ENCODE assay signal across 26 mouse cellular contexts in genomic region chr1:187694865-187695264, GRCm38 (mm10).
DNase-seq lines count a peak whose midpoint lies in the region; ATAC-seq and TF ChIP-seq lines count a peak whose summit lies in the region.
"Had no signal": no experiment of that assay in that cellular context is flagged by ENCODE, and none has a peak within 500 bp of the region (broad histone marks: within the 10 kb centered on the region; RNA-seq: fewer than 3 reads in every experiment).

No protein-coding gene starts in this region.

- H3K27ac ChIP-seq in forebrain, embryonic 14.5 days (ENCODE audit: low read depth, low read length): no peak overlapping the region
- H3K27ac ChIP-seq in forebrain, embryonic 11.5 days (ENCODE audit: low read depth, low read length): no peak overlapping the region
- no peak overlapping the region for H3K27ac ChIP-seq in forebrain, postnatal 0 days (ENCODE audit: low read depth, low read length)
- no peak overlapping the region for H3K27ac ChIP-seq in heart, embryonic 11.5 days (ENCODE audit: low read depth, low read length)
- H3K27ac ChIP-seq: heart, adult 2 months; heart, embryonic 13.5 days; hindbrain, embryonic 14.5 days; hindbrain, postnatal 0 days had no signal

- H3K4me3 ChIP-seq in forebrain, embryonic 14.5 days (ENCODE audit: low read depth, low read length): no peak overlapping the region
- H3K4me3 ChIP-seq in forebrain, embryonic 11.5 days (ENCODE audit: low read depth, low read length): no peak overlapping the region
- H3K4me3 ChIP-seq in forebrain, postnatal 0 days (ENCODE audit: low read depth, low read length): no peak overlapping the region
- no peak overlapping the region for H3K4me3 ChIP-seq in heart, embryonic 11.5 days (ENCODE audit: low read depth, low read length)
- H3K4me3 ChIP-seq: heart, adult 2 months; heart, embryonic 13.5 days had no signal

- no peak for TF ChIP-seq CTCF in forebrain, postnatal 0 days (IDR thresholded peaks at IDR 0.05; ENCODE audit: low read depth)

- no peak overlapping the region for H3K4me2 ChIP-seq in forebrain, embryonic 14.5 days (ENCODE audit: low read length)
- no peak overlapping the region for H3K4me2 ChIP-seq in forebrain, embryonic 11.5 days (ENCODE audit: low read depth, low read length, severe bottlenecking)
- no peak overlapping the region for H3K4me2 ChIP-seq in forebrain, postnatal 0 days (ENCODE audit: low read depth)
- no peak overlapping the region for H3K4me2 ChIP-seq in heart, embryonic 11.5 days
- H3K4me2 ChIP-seq: heart, embryonic 13.5 days; hindbrain, embryonic 14.5 days had no signal

- no peaks in the 10 kb centered on the region for H3K9me3 ChIP-seq in forebrain, embryonic 14.5 days (replicated peaks; ENCODE audit: control insufficient read depth, low read length)
- H3K9me3 ChIP-seq in forebrain, embryonic 11.5 days (ENCODE audit: control insufficient read depth, low read length): no peaks in the 10 kb centered on the region
- H3K9me3 ChIP-seq in forebrain, postnatal 0 days (ENCODE audit: low read length): no peaks in the 10 kb centered on the region
- H3K9me3 ChIP-seq in heart, embryonic 11.5 days (replicated peaks; ENCODE audit: control insufficient read depth, low read length): no peaks in the 10 kb centered on the region
- H3K9me3 ChIP-seq: heart, embryonic 13.5 days had no signal

- whole genome bisulfite sequencing in forebrain, embryonic 14.5 days: 46% methylated on average over 4 of the region's 4 CpGs
- 64% methylated on average over 4 of the region's 4 CpGs for WGBS in forebrain, embryonic 11.5 days
- 33% methylated on average over 4 of the region's 4 CpGs for WGBS in forebrain, postnatal 0 days
- 60% methylated on average over 4 of the region's 4 CpGs for WGBS in heart, embryonic 11.5 days (ENCODE audit: insufficient replicate concordance)

- H3K9ac ChIP-seq in forebrain, embryonic 14.5 days (ENCODE audit: low read length): no peak overlapping the region
- H3K9ac ChIP-seq in forebrain, embryonic 11.5 days (ENCODE audit: low read length): no peak overlapping the region
- no peak overlapping the region for H3K9ac ChIP-seq in forebrain, postnatal 0 days
- H3K9ac ChIP-seq in heart, embryonic 11.5 days (ENCODE audit: low read depth, low read length): no peak overlapping the region
- H3K9ac ChIP-seq: heart, embryonic 13.5 days; hindbrain, embryonic 14.5 days had no signal

- no peaks in the 10 kb centered on the region for H3K27me3 ChIP-seq in forebrain, embryonic 14.5 days (replicated peaks; ENCODE audit: control insufficient read depth, insufficient read depth, low read length)
- no peaks in the 10 kb centered on the region for H3K27me3 ChIP-seq in forebrain, embryonic 11.5 days (ENCODE audit: control insufficient read depth, insufficient read depth, low read length)
- no peaks in the 10 kb centered on the region for H3K27me3 ChIP-seq in forebrain, postnatal 0 days (ENCODE audit: insufficient read depth, low read length)
- no peaks in the 10 kb centered on the region for H3K27me3 ChIP-seq in heart, embryonic 11.5 days (ENCODE audit: control insufficient read depth, insufficient read depth, low read length)
- H3K27me3 ChIP-seq: CH12.LX; heart, embryonic 13.5 days; Patski had no signal

- no peak; the same call in 1 of the 2 replicates for ATAC-seq in forebrain, embryonic 14.5 days
- ATAC-seq in forebrain, embryonic 11.5 days (replicated peaks; ENCODE audit: low FRiP score): no peak
- ATAC-seq in forebrain, postnatal 0 days: peak; percentile 60
- no peak for ATAC-seq in heart, embryonic 11.5 days (replicated peaks; ENCODE audit: insufficient number of reproducible peaks, low FRiP score, low TSS enrichment)
- ATAC-seq: hindbrain, postnatal 0 days; inflammation-experienced regulatory T-cells, adult 6 months; intestine, embryonic 16.5 days; Patski had no signal

- no peaks in the 10 kb centered on the region for H3K36me3 ChIP-seq in forebrain, embryonic 14.5 days (ENCODE audit: control insufficient read depth, insufficient read depth, low read length)
- no peaks in the 10 kb centered on the region for H3K36me3 ChIP-seq in forebrain, embryonic 11.5 days (ENCODE audit: control insufficient read depth, insufficient read depth, low read length)
- no peaks in the 10 kb centered on the region for H3K36me3 ChIP-seq in forebrain, postnatal 0 days (ENCODE audit: insufficient read depth)
- no peaks in the 10 kb centered on the region for H3K36me3 ChIP-seq in heart, embryonic 11.5 days (ENCODE audit: control insufficient read depth, insufficient read depth, low read length)
- H3K36me3 ChIP-seq: G1E; heart, embryonic 13.5 days had no signal

- H3K4me1 ChIP-seq in forebrain, embryonic 14.5 days (ENCODE audit: control insufficient read depth, insufficient read depth, low read length): no peaks in the 10 kb centered on the region
- H3K4me1 ChIP-seq in forebrain, embryonic 11.5 days (replicated peaks; ENCODE audit: control insufficient read depth, insufficient read depth, low read length): no peaks in the 10 kb centered on the region
- H3K4me1 ChIP-seq in forebrain, postnatal 0 days (ENCODE audit: insufficient read depth): peaks cover 7% of the 10 kb centered on the region; the same call in 1 of the 2 replicates
- peaks cover 4% of the 10 kb centered on the region; the same call in 1 of the 2 replicates for H3K4me1 ChIP-seq in heart, embryonic 11.5 days (ENCODE audit: control insufficient read depth, insufficient read depth, low read length)

- peak; percentile 66 for DNase-seq in forebrain, embryonic 14.5 days (ENCODE audit: low spot score)
- no peak for DNase-seq in forebrain, embryonic 11.5 days (ENCODE audit: low spot score)
- DNase-seq in retina, postnatal 1 day: peak; percentile 17
- DNase-seq in retina, embryonic 14.5 days (ENCODE audit: low spot score): no peak
- DNase-seq in forebrain, postnatal 0 days: peak; percentile 28
- DNase-seq: adrenal gland, postnatal 10 days; B cell, adult 2 months; cerebellum, adult 11-12 months; cerebellum, adult 8-10 months; cerebellum, postnatal 10 days; cerebellum, postnatal 36 days; gastrocnemius, postnatal 25 days; heart, adult 2 months; heart, postnatal 14 days; heart, postnatal 4 days; kidney, adult 18-20 months; kidney, adult 9 months had no signal

Comparison
In these comparisons a context has a peak if more than half of its experiments do, and no peak if none do; other contexts are left out.
1. DNase-seq: peak in forebrain, embryonic 14.5 days (single experiment), retina, postnatal 1 day (single experiment) and forebrain, postnatal 0 days (single experiment); none in forebrain, embryonic 11.5 days (single experiment) and retina, embryonic 14.5 days (single experiment).